Mouse (Mus musculus): ENCODE measurements around the gene Prom1. TPM values are rescaled to one million over a fixed set of nuclear protein-coding genes. Genes with fewer than 3 reads are reported as not detected.

Gene Prom1
- total and polyA plus RNA-seq, 2 experiments from 2014 or later = 13.4 to 14.2 TPM

- no peak for DNase-seq (ENCODE audit: low spot score)
- Histone ChIP-seq H3K4me1 (ENCODE audit: insufficient read depth, low read length) (no peaks in the 10 kb centered on the region), H3K36me3 (ENCODE audit: insufficient read depth, low read length) (no peaks in the 10 kb centered on the region), H3K9me3 (ENCODE audit: low read length) (no peaks in the 10 kb centered on the region), H3K4me3 (ENCODE audit: low read depth, low read length) (no peak overlapping the region), H3K4me2 (ENCODE audit: low read depth, low read length, poor library complexity, severe bottlenecking) (no peak overlapping the region), H3K9ac (replicated peaks; ENCODE audit: low read length, poor library complexity, severe bottlenecking) (no peak overlapping the region), H3K27me3 (ENCODE audit: insufficient read depth, low read length) (no peaks in the 10 kb centered on the region), H3K27ac (ENCODE audit: low read depth, low read length) (no peak overlapping the region)
- WGBS = 87% methylated on average over 2 of the region's 2 CpGs
- TF ChIP-seq CTCF (IDR thresholded peaks at IDR 0.05) = no peak
- ATAC-seq (ENCODE audit: low FRiP score) = no peak
Measured at GRCm38 (mm10) chr5:44121390-44121789, 19.6 kb upstream of the Prom1 start.

DNA sequence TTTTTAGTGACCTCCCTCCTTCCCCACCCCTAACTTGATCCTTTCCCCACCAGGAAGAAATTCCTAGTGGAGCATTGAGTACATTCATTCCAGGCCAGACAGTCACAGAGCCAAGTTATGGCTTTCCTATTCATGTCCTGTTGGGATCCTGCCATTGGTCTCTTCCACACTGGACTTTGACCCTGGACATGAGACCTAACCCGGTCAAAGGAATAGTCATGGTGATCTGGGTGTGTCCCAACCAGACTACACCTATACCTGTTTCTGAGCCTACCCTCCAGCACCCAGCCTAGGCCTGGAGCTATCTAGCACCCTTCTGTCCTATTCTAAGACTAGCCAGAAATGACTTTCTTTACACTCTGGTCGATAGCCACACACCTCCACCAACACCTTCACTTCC is 11.3 kb upstream of the Prom1 start:
- H3K36me3 ChIP-seq (ENCODE audit: insufficient read depth, low read length) = no peaks in the 10 kb centered on the region
- no peaks in the 10 kb centered on the region for H3K4me1 ChIP-seq (ENCODE audit: insufficient read depth, low read length)
- WGBS = 94% methylated on average over 2 of the region's 2 CpGs
- no peak overlapping the region for H3K27ac ChIP-seq (ENCODE audit: low read depth, low read length)
- H3K4me2 ChIP-seq (ENCODE audit: low read depth, low read length, poor library complexity, severe bottlenecking) = no peak overlapping the region
- H3K27me3 ChIP-seq (ENCODE audit: insufficient read depth, low read length) = no peaks in the 10 kb centered on the region
- no peak overlapping the region for H3K4me3 ChIP-seq (ENCODE audit: low read depth, low read length)
- no peak for TF ChIP-seq CTCF (IDR thresholded peaks at IDR 0.05)
- ATAC-seq (ENCODE audit: low FRiP score) (no peak), DNase-seq (ENCODE audit: low spot score) (no peak)
- H3K9me3 ChIP-seq (ENCODE audit: low read length) = no peaks in the 10 kb centered on the region
- no peak overlapping the region for H3K9ac ChIP-seq (replicated peaks; ENCODE audit: low read length, poor library complexity, severe bottlenecking)

- H3K27me3 ChIP-seq (ENCODE audit: insufficient read depth, low read length) = no peaks in the 10 kb centered on the region
- no peak for DNase-seq (ENCODE audit: low spot score)
- no peaks in the 10 kb centered on the region for H3K4me1 ChIP-seq (ENCODE audit: insufficient read depth, low read length)
- H3K9ac ChIP-seq (replicated peaks; ENCODE audit: low read length, poor library complexity, severe bottlenecking) = no peak overlapping the region
- no peak overlapping the region for H3K4me2 ChIP-seq (ENCODE audit: low read depth, low read length, poor library complexity, severe bottlenecking)
- H3K9me3 ChIP-seq (ENCODE audit: low read length) = no peaks in the 10 kb centered on the region
- 63% methylated on average over 2 of the region's 2 CpGs for WGBS
- H3K4me3 ChIP-seq (ENCODE audit: low read depth, low read length) = no peak overlapping the region
- no peak for TF ChIP-seq CTCF (IDR thresholded peaks at IDR 0.05)
- no peak for ATAC-seq (ENCODE audit: low FRiP score)
- no peak overlapping the region for H3K27ac ChIP-seq (ENCODE audit: low read depth, low read length)
- H3K36me3 ChIP-seq (ENCODE audit: insufficient read depth, low read length) = no peaks in the 10 kb centered on the region
Measured at GRCm38 (mm10) chr5:44109121-44109520, 7.3 kb upstream of the Prom1 start.

- ATAC-seq (ENCODE audit: low FRiP score) = no peak
- Histone ChIP-seq H3K4me3 (ENCODE audit: low read depth, low read length) (no peak overlapping the region), H3K27me3 (ENCODE audit: insufficient read depth, low read length) (no peaks in the 10 kb centered on the region), H3K4me1 (ENCODE audit: insufficient read depth, low read length) (no peaks in the 10 kb centered on the region), H3K4me2 (ENCODE audit: low read depth, low read length, poor library complexity, severe bottlenecking) (no peak overlapping the region), H3K27ac (ENCODE audit: low read depth, low read length) (no peak overlapping the region), H3K9ac (replicated peaks; ENCODE audit: low read length, poor library complexity, severe bottlenecking) (no peak overlapping the region), H3K36me3 (ENCODE audit: insufficient read depth, low read length) (no peaks in the 10 kb centered on the region), H3K9me3 (ENCODE audit: low read length) (no peaks in the 10 kb centered on the region)
- no peak for TF ChIP-seq CTCF (IDR thresholded peaks at IDR 0.05)
- 87% methylated on average over 4 of the region's 4 CpGs for WGBS
- no peak for DNase-seq (ENCODE audit: low spot score)
Measured at GRCm38 (mm10) chr5:44108125-44108524, 6.3 kb upstream of the Prom1 start.

DNA sequence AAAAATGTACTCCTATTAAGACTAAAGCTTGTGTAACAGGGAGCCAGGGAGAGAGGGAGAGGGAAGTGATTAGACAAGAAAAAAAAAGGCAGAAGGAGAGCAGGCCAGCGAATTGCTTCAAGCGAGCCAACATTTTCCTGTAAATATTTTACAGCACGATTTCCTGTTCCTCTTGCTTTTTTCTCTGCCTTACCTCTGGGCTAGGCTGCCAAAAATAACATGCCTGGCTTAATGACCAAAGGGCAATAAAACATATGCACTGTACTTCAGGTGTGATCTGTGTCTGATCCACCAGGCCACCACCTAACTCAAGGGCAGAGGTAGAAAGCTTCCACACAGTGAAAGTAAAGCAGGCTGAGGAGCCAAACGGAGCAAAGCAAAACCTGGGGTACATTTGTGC is 3.4 kb upstream of the Prom1 start:
- no peak overlapping the region for H3K9ac ChIP-seq (replicated peaks; ENCODE audit: low read length, poor library complexity, severe bottlenecking)
- DNase-seq (ENCODE audit: low spot score) (no peak), ATAC-seq (ENCODE audit: low FRiP score) (no peak)
- H3K36me3 ChIP-seq (ENCODE audit: insufficient read depth, low read length) = no peaks in the 10 kb centered on the region
- no peak overlapping the region for H3K4me3 ChIP-seq (ENCODE audit: low read depth, low read length)
- WGBS = 58% methylated on average over 4 of the region's 4 CpGs
- H3K27ac ChIP-seq (ENCODE audit: low read depth, low read length) = no peak overlapping the region
- H3K9me3 ChIP-seq (ENCODE audit: low read length) = no peaks in the 10 kb centered on the region
- H3K4me2 ChIP-seq (ENCODE audit: low read depth, low read length, poor library complexity, severe bottlenecking) = no peak overlapping the region
- no peak for TF ChIP-seq CTCF (IDR thresholded peaks at IDR 0.05)
- H3K27me3 ChIP-seq (ENCODE audit: insufficient read depth, low read length) = no peaks in the 10 kb centered on the region
- no peaks in the 10 kb centered on the region for H3K4me1 ChIP-seq (ENCODE audit: insufficient read depth, low read length)

- no peak overlapping the region for H3K27ac ChIP-seq (ENCODE audit: low read depth, low read length)
- ATAC-seq (ENCODE audit: low FRiP score) (no peak), DNase-seq (ENCODE audit: low spot score) (no peak)
- no peaks in the 10 kb centered on the region for H3K36me3 ChIP-seq (ENCODE audit: insufficient read depth, low read length)
- no peak for TF ChIP-seq CTCF (IDR thresholded peaks at IDR 0.05)
- WGBS = 30% methylated on average over 8 of the region's 8 CpGs
- H3K4me2 ChIP-seq (ENCODE audit: low read depth, low read length, poor library complexity, severe bottlenecking) = no peak overlapping the region
- H3K4me3 ChIP-seq (ENCODE audit: low read depth, low read length) = no peak overlapping the region
- H3K27me3 ChIP-seq (ENCODE audit: insufficient read depth, low read length) = no peaks in the 10 kb centered on the region
- no peaks in the 10 kb centered on the region for H3K9me3 ChIP-seq (ENCODE audit: low read length)
- H3K4me1 ChIP-seq (ENCODE audit: insufficient read depth, low read length) = no peaks in the 10 kb centered on the region
- no peak overlapping the region for H3K9ac ChIP-seq (replicated peaks; ENCODE audit: low read length, poor library complexity, severe bottlenecking)
Measured at GRCm38 (mm10) chr5:44104686-44105085, 2.9 kb upstream of the Prom1 start.

Measured in midbrain, postnatal 0 days (tissue).